Mouse (Mus musculus): ENCODE data around the gene Olr1. TPM values are rescaled to one million over a fixed set of nuclear protein-coding genes. Genes with fewer than 3 reads are reported as not detected.

Olr1 gene
- total RNA-seq, 1 experiment from 2014 or later, result 0.55 TPM

- no peak for ATAC-seq (replicated peaks in 1 of 2; ENCODE audit: insufficient read depth in 1 of 2, low FRiP score in 2 of 2, low TSS enrichment in 1 of 2, low read depth in 1 of 2, poor library complexity in 2 of 2, severe bottlenecking in 2 of 2)
Observed at GRCm38 (mm10) chr6:129449743-129450142, 57.2 kb downstream of the Olr1 start.

- no peak for ATAC-seq (replicated peaks in 1 of 2; ENCODE audit: insufficient read depth in 1 of 2, low FRiP score in 2 of 2, low TSS enrichment in 1 of 2, low read depth in 1 of 2, poor library complexity in 2 of 2, severe bottlenecking in 2 of 2)
Observed at GRCm38 (mm10) chr6:129438033-129438432, 68.9 kb downstream of the Olr1 start.

- no peak for ATAC-seq (replicated peaks in 1 of 2; ENCODE audit: insufficient read depth in 1 of 2, low FRiP score in 2 of 2, low TSS enrichment in 1 of 2, low read depth in 1 of 2, poor library complexity in 2 of 2, severe bottlenecking in 2 of 2)
Observed at GRCm38 (mm10) chr6:129436025-129436424, 70.9 kb downstream of the Olr1 start.

Other genes with a start within 250 kb of the Olr1 start
- 340 and 460 TPM in 2 replicates for gene Cd69, start 231.7 kb downstream of the Olr1 start, total RNA-seq (2017)
- not detected in 2 replicates for gene 4922502D21Rik, start 175.4 kb downstream of the Olr1 start, total RNA-seq (2017)
- gene Clec12a, start 164.5 kb downstream of the Olr1 start, total RNA-seq (2017), result 85.2 and 94.1 TPM in 2 replicates
- 0.25 TPM in 1 of 2 replicates, not detected in the other for gene Clec12b, start 121.3 kb downstream of the Olr1 start, total RNA-seq (2017)
- 1.6 and 6.3 TPM in 2 replicates for gene Clec1b, start 109.9 kb downstream of the Olr1 start, total RNA-seq (2017)
- gene Clec9a, start 98.3 kb downstream of the Olr1 start, total RNA-seq (2017), result 0.50 and 1.0 TPM in 2 replicates
- 9.8 and 12.4 TPM in 2 replicates for gene Clec1a, start 55.2 kb downstream of the Olr1 start, total RNA-seq (2017)
- gene Tmem52b, start 5.4 kb upstream of the Olr1 start, total RNA-seq (2017), result not detected in 2 replicates
- 147 and 152 TPM in 2 replicates for gene Gabarapl1, start 26.0 kb upstream of the Olr1 start, total RNA-seq (2017)
- 0.31 TPM in 1 of 2 replicates, not detected in the other for gene Klre1, start 70.7 kb upstream of the Olr1 start, total RNA-seq (2017)
- 2.4 and 9.5 TPM in 2 replicates for gene Klrd1, start 84.6 kb upstream of the Olr1 start, total RNA-seq (2017)
- gene Klrk1, start 116.7 kb upstream of the Olr1 start, total RNA-seq (2017), result 5.2 and 7.7 TPM in 2 replicates
- gene Klrc3, start 136.2 kb upstream of the Olr1 start, total RNA-seq (2017), result not detected in 2 replicates
- gene Klrc2, start 153.5 kb upstream of the Olr1 start, total RNA-seq (2017), result 0.40 and 1.2 TPM in 2 replicates
- 1.0 and 3.1 TPM in 2 replicates for gene Klrc1, start 171.8 kb upstream of the Olr1 start, total RNA-seq (2017)
- gene Klri1, start 210.0 kb upstream of the Olr1 start, total RNA-seq (2017), result not detected in 2 replicates
- 0.15 and 0.38 TPM in 2 replicates for gene Klri2, start 233.3 kb upstream of the Olr1 start, total RNA-seq (2017)